Mouse (Mus musculus) A20 (cell line): ENCODE data around the gene Rtn4r.
A peak's percentile ranks its signal among the peaks of the same experiment; 100 is the strongest.
"Not testable (repeated sequence)": the region's sequence is repeated elsewhere in the genome, so short reads cannot be mapped to it uniquely, and the experiment has no call there.

Experiments
- DNase-seq: peaks from one replicate; pipeline ENCODE4 v3.0.0-alpha.2; 2011; ENCODE audit warnings: low read depth, low spot score

Rtn4r gene

GRCm38 (mm10) chr16:18194208-18194985, 67.0 kb downstream of the Rtn4r start:
- DNase-seq, result no peak

GRCm38 (mm10) chr16:18195068-18195467, 67.6 kb downstream of the Rtn4r start:
- peak; percentile 19 for DNase-seq

DNA sequence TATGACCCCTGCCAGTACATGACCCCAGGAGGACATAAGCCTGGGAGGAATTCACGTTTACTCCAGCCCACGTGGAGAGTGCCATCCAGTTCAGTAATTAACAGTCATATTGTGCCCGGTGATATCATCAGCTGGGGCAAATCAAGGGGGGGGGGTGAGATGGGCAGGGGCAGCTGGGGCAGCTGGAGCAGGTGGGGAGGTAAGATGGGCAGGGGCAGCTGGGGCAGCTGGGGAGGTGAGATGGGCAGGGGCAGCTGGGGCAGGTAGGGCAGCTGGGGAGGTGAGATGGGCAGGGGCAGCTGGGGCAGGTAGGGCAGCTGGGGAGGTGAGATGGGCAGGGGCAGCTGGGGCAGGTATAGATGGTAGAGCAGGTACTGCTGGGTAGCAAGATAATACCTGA, 68.1 kb downstream of the Rtn4r start:
- DNase-seq, result not testable (repeated sequence)

- DNase-seq, result no peak
These were observed 70.4 kb downstream of the Rtn4r start for GRCm38 (mm10) chr16:18197881-18198280.

- no peak for DNase-seq
These were observed 71.1 kb downstream of the Rtn4r start for GRCm38 (mm10) chr16:18198365-18199098.

DNA sequence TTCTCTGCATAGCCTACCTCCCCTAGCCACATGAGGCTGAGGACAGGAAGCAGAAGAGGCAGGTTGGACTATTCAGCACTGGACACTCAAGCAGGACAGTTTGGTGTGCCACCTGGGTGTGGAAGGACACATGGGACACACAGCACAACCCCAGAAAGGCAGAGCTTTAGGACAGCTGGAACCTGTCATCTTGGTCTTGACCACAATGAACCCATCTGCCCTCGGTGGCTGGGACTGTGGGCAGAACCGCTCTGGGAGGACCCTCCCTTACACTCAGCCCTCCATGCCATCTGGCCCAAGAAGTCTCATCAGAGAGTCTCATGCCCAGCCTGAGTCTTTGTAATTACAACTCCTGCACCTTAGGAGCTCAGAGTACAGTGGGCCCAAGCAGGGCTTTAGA, 72.6 kb downstream of the Rtn4r start:
- DNase-seq, result no peak

- no peak for DNase-seq
These were observed 74.2 kb downstream of the Rtn4r start for GRCm38 (mm10) chr16:18201620-18202019.
